Mouse (Mus musculus) midbrain, postnatal 0 days (tissue): Measurements from ENCODE around the gene Tmem242. TPM values are rescaled to one million over a fixed set of nuclear protein-coding genes. Genes with fewer than 3 reads are reported as not detected.

Source experiments
- ATAC-seq: fragments of 200-750 bp; cut with Nextera tagmentation; 2 replicates; pipeline ENCODE4 v1.8.0; 2017; ENCODE audit warnings: moderate number of reproducible peaks, mild to moderate bottlenecking, moderate TSS enrichment, moderate library complexity; ENCODE audit not compliant: low FRiP score
- DNase-seq: peaks from one replicate; pipeline ENCODE4 v3.0.0-alpha.2; 2015; ENCODE audit warnings: low spot score
- H3K27ac ChIP-seq: fragments of 300-500 bp; sonication (generic); 2 replicates; pipeline ENCODE4 v1.5.1; 2014; ENCODE audit warnings: low read depth, mild to moderate bottlenecking, low read length, mixed read lengths
- H3K27me3 ChIP-seq: fragments of 300-500 bp; sonication (generic); 2 replicates; pipeline ENCODE4 v1.6.1; 2014; ENCODE audit warnings: low read length, control low read depth, mixed read lengths; ENCODE audit not compliant: insufficient read depth
- H3K36me3 ChIP-seq: fragments of 300-500 bp; sonication (generic); 2 replicates; pipeline ENCODE4 v1.6.1; 2014; ENCODE audit warnings: low read length, control low read depth, mixed read lengths; ENCODE audit not compliant: insufficient read depth
- H3K4me1 ChIP-seq: fragments of 300-500 bp; sonication (generic); 2 replicates; pipeline ENCODE4 v1.6.1; 2014; ENCODE audit warnings: mild to moderate bottlenecking, control low read depth, antibody characterized with exemption, low read length, mixed read lengths; ENCODE audit not compliant: insufficient read depth
- H3K4me2 ChIP-seq: fragments of 300-500 bp; sonication (generic); 2 replicates; pipeline ENCODE4 v1.6.1; 2014; ENCODE audit warnings: low read depth, mild to moderate bottlenecking, low read length, mixed read lengths; ENCODE audit not compliant: poor library complexity, severe bottlenecking
- H3K4me3 ChIP-seq: fragments of 300-500 bp; sonication (generic); 2 replicates; pipeline ENCODE4 v1.5.1; 2014; ENCODE audit warnings: low read depth, mild to moderate bottlenecking, low read length, moderate library complexity
- H3K9ac ChIP-seq: fragments of 300-500 bp; sonication (generic); replicated peaks from 2 replicates; pipeline ENCODE4 v1.6.1; 2014; ENCODE audit warnings: mild to moderate bottlenecking, low read length, moderate library complexity, mixed read lengths; ENCODE audit not compliant: poor library complexity, severe bottlenecking
- H3K9me3 ChIP-seq: fragments of 300-500 bp; sonication (generic); 2 replicates; pipeline ENCODE4 v1.6.1; 2016; ENCODE audit warnings: low read length, control low read depth
- CTCF ChIP-seq: IDR thresholded peaks from 2 replicates; pipeline ENCODE4 v1.5.1; 2016; ENCODE audit warnings: antibody characterized with exemption, mild to moderate bottlenecking
- WGBS: fragments of 180-500 bp; shearing (Covaris S2); extraction: QIAGEN DNeasy Blood & Tissue Kit; methylation state at CpG from one replicate; pipeline ENCODE4 v1.1.7; 2014; 5-methylcytosine and 5-hydroxymethylcytosine counted together
- polyA plus RNA-seq: library from polyadenylated mRNA; unstranded; fragments of >200 nt; fragmentation: Nextera tagmentation; extraction: Ambion mirVana; gene quantifications from 2 replicates; pipeline ENCODE4 v1.2.1, GENCODE M21; 2015
- total RNA-seq: library from RNA; depleted of rRNA; stranded (reverse); fragments of >200 nt; gene quantifications from 2 replicates; pipeline ENCODE4 v1.2.3, GENCODE M21; 2014

The Tmem242 gene
- total and polyA plus RNA-seq, 2 experiments from 2014 or later: 61.4 to 129 TPM

- 0 out of 2 replicates have a peak, but pooled peaks cover 7% of the 10 kb centered on the region for H3K27me3 ChIP-seq
- H3K9me3 ChIP-seq: no peaks in the 10 kb centered on the region
- H3K27ac ChIP-seq: 0 out of 2 replicates have a peak overlapping the region, but pooled peaks have one; percentile 7
- TF ChIP-seq CTCF: no peak
- H3K4me1 ChIP-seq: no peaks in the 10 kb centered on the region
- no peak overlapping the region for H3K4me2 ChIP-seq
- ATAC-seq: no peak
- no peaks in the 10 kb centered on the region; the same call in 1 of the 2 replicates for H3K36me3 ChIP-seq
- H3K4me3 ChIP-seq: no peak overlapping the region
- 53% methylated on average over 6 of the region's 6 CpGs for WGBS
- no peak overlapping the region for H3K9ac ChIP-seq
- DNase-seq: no peak
Observed at GRCm38 (mm10) chr17:5407030-5407429, 33.0 kb downstream of the Tmem242 start.

DNA sequence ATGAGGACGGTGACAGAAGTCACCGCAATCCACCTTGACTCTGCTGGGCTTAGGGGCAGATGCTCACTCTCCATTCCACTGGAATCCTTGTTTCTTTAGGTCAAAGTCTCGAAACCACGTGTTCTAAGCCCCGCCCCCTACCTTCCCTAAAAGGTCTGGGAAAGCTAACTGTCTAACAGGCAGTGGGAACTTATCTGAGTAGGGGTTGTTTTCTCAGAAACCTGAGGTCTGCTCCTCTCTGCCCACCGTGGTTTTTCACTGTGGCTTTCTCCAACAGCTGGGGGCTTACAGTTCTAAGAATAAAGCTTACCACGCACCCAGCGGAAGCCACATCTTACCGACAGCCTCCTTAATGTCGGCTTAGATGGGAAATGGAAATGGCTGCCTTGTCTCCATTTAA is 33.5 kb downstream of the Tmem242 start:
- 37% methylated on average over 10 of the region's 10 CpGs for WGBS
- 0 out of 2 replicates have a peak, but pooled peaks cover 7% of the 10 kb centered on the region for H3K27me3 ChIP-seq
- no peaks in the 10 kb centered on the region for H3K9me3 ChIP-seq
- no peak overlapping the region for H3K4me3 ChIP-seq
- no peaks in the 10 kb centered on the region; the same call in 1 of the 2 replicates for H3K36me3 ChIP-seq
- ATAC-seq (no peak), DNase-seq (no peak)
- no peak overlapping the region for H3K4me2 ChIP-seq
- no peak overlapping the region for H3K9ac ChIP-seq
- H3K4me1 ChIP-seq: no peaks in the 10 kb centered on the region
- TF ChIP-seq CTCF: no peak
- 0 out of 2 replicates have a peak overlapping the region, but pooled peaks have one; percentile 7 for H3K27ac ChIP-seq

- no peak overlapping the region for H3K9ac ChIP-seq
- 91% methylated on average over 6 of the region's 6 CpGs for WGBS
- TF ChIP-seq CTCF: no peak
- ATAC-seq: no peak
- H3K27ac ChIP-seq: no peak overlapping the region
- no peaks in the 10 kb centered on the region for H3K9me3 ChIP-seq
- no peak overlapping the region for H3K4me2 ChIP-seq
- H3K4me1 ChIP-seq: no peaks in the 10 kb centered on the region
- 0 out of 2 replicates have a peak, but pooled peaks cover 7% of the 10 kb centered on the region for H3K27me3 ChIP-seq
- no peaks in the 10 kb centered on the region for H3K36me3 ChIP-seq
- no peak overlapping the region for H3K4me3 ChIP-seq
- no peak for DNase-seq
Observed at GRCm38 (mm10) chr17:5403885-5404284, 36.2 kb downstream of the Tmem242 start.

- peak; percentile 80 for TF ChIP-seq CTCF
- no peak overlapping the region for H3K4me2 ChIP-seq
- ATAC-seq: peak; percentile 57; the same call in 1 of the 2 replicates
Observed at GRCm38 (mm10) chr17:5402624-5403023, 37.4 kb downstream of the Tmem242 start.

GRCm38 (mm10) chr17:5402069-5402468 is 38.0 kb downstream of the Tmem242 start:
- Histone ChIP-seq H3K27me3 (0 out of 2 replicates have a peak, but pooled peaks cover 7% of the 10 kb centered on the region), H3K9me3 (no peaks in the 10 kb centered on the region), H3K4me3 (no peak overlapping the region), H3K4me1 (no peaks in the 10 kb centered on the region), H3K9ac (no peak overlapping the region), H3K36me3 (no peaks in the 10 kb centered on the region), H3K27ac (no peak overlapping the region), H3K4me2 (no peak overlapping the region)
- TF ChIP-seq CTCF: peak; percentile 79
- 0 out of 2 replicates have a peak, but pooled peaks have one; percentile 62 for ATAC-seq
- peak; percentile 55 for DNase-seq
- WGBS: 8% methylated on average over 9 of the region's 9 CpGs

More at GRCm38 (mm10) chr17:5402624-5403023, 37.4 kb downstream of the Tmem242 start:
- DNase-seq: peak; percentile 78
- Histone ChIP-seq H3K4me1 (no peaks in the 10 kb centered on the region), H3K9ac (no peak overlapping the region), H3K27me3 (0 out of 2 replicates have a peak, but pooled peaks cover 7% of the 10 kb centered on the region), H3K4me3 (no peak overlapping the region), H3K27ac (no peak overlapping the region), H3K36me3 (no peaks in the 10 kb centered on the region), H3K9me3 (no peaks in the 10 kb centered on the region)
- 22% methylated on average over 8 of the region's 8 CpGs for WGBS

DNA sequence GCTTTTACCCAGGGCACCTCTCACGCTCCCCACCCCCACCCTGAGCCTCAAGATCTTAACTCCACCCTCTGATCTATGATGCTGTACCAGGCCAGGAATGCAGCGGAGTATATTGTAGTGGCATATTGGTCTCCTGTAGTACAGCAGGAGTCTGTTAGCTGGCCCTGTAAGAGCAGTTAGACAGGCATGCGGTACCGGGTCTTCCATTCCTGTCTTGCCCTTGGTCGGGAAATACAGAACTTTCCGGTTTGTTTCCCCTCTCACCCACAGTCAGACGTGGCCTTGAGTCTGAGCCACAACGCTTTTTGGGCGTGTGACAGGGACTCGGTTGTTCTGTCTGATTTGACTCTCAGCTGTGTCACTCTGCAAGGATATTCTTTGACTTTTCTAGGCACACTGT is 38.8 kb downstream of the Tmem242 start:
- H3K9ac ChIP-seq: no peak overlapping the region
- H3K27ac ChIP-seq: no peak overlapping the region
- WGBS: 92% methylated on average over 10 of the region's 10 CpGs
- DNase-seq: no peak
- no peak overlapping the region for H3K4me2 ChIP-seq
- no peaks in the 10 kb centered on the region for H3K36me3 ChIP-seq
- no peaks in the 10 kb centered on the region for H3K4me1 ChIP-seq
- no peak overlapping the region for H3K4me3 ChIP-seq
- no peak for ATAC-seq
- no peaks in the 10 kb centered on the region for H3K9me3 ChIP-seq
- no peak for TF ChIP-seq CTCF
- H3K27me3 ChIP-seq: 0 out of 2 replicates have a peak, but pooled peaks cover 7% of the 10 kb centered on the region
